Mouse (Mus musculus): ENCODE data around the gene Ctsll3.

The Ctsll3 gene

DNA sequence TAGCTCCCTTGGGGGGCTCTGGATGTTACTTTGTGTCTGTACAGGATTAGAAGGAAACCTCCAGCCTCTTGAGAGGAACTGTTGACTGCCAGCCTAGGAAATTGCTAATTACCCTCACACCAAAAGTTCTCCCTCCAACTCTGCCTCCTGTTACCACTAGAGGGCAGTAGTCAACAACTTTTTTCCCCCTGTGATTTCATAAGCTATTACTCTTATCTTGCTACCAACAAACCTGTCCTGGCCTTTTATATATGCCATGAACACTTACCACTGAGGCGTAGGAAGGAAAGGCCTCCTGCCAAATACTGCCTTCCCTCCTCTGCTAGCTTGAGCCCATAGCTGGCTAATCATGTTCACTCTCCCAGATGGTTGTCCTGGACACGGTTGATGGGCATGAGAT, 54.1 kb downstream of the Ctsll3 start:
- peak; percentile 45 for DNase-seq (ENCODE audit: low read depth, low spot score)

Data from CD4-positive, CD25-positive, alpha-beta regulatory T cell, adult 2 months (primary cell).